Mouse (Mus musculus): ENCODE data around the gene Rbfox1. TPM values are rescaled to one million over a fixed set of nuclear protein-coding genes. Genes with fewer than 3 reads are reported as not detected.

The Rbfox1 gene
- total RNA-seq, 2 experiments from 2014 or later: 120 to 127 TPM

DNA sequence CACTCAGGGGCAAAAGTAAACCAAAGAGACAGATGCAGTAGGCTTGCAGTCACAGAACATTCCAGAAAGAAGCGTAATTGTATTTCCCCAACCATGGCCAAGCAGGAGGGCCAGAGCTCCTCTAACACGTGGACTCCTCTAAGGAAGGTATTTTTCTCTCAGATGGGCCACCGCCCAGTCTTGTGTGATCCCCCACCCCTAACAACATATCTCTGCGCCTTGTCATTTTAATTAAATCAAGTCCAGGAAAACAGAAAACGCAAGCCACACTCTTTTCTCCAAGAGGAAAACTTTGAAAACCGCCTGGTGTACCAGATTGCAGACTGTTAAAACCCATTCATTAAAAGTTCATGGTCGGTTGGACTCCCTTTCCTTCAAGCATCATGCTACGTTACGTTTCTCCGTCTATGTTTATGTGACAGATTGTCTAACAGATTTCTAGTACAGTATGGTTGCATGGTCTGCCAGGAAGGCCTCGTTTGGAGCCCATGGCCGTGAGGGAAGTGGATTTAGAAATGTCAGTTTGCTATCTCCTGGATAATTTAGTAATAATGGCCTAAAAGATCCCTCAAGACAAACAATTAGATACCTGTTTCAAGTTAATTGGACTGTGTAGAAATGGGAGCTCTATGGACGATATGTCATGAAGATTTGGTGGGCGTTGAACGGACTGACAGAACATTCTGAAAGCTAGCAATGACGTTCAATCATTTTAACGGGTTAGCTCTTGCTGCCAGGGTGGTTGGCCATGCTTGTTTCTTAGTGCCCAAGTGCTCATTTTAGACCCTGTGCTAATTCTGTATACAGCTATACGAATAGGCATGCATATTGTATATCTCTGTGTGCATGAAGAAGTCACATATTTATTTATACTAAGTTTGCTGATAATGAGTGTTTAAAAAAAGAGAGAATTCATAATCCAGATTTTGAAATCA, 425.9 kb downstream of the Rbfox1 start:
- intact Hi-C loops (cut with DNase I; ENCODE audit: low total_unique reads): no loop called here
- DNase-seq: no peak

DNA sequence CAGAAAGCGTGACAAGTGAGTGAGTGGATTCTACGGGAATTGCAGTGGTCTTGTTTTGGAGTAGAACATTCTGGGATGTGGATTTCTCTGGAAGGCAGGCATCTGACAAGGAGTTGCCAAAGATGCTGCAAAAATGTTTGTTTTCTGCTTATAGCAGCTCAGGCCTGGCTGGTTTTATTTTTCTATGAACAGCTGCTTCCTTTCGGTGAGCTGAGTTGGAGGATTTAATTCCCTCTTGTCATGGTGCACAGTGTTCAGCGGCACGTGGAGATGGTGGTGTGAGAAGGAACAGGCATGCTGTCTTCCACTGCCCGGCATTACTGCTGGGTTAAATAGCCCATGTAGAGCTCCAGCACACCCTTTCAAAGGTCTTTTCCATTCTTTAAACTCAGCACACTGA, 428.5 kb downstream of the Rbfox1 start:
- intact Hi-C loops (cut with DNase I; ENCODE audit: low total_unique reads): no loop called here
- DNase-seq: no peak

DNA sequence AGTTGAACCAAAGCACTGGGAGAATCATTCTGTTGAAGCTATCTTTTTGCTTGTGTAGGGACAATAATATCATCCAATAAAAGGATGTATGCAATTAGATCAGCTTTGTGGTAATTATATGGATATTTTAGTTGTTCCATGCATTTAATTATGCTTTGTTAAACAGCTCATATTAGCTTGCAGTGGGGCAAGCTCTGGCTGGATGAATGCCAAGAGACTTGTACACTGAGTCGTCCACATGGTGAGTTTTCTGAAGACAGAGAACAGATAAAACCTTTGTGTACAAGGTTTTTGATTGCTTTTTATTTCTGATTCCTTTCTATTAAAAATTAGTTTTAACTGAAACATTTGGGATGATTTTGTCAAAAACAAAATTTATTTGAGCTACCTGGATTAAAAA, 439.7 kb downstream of the Rbfox1 start:
- intact Hi-C loops (cut with DNase I; ENCODE audit: low total_unique reads): no loop called here
- DNase-seq: no peak

DNA sequence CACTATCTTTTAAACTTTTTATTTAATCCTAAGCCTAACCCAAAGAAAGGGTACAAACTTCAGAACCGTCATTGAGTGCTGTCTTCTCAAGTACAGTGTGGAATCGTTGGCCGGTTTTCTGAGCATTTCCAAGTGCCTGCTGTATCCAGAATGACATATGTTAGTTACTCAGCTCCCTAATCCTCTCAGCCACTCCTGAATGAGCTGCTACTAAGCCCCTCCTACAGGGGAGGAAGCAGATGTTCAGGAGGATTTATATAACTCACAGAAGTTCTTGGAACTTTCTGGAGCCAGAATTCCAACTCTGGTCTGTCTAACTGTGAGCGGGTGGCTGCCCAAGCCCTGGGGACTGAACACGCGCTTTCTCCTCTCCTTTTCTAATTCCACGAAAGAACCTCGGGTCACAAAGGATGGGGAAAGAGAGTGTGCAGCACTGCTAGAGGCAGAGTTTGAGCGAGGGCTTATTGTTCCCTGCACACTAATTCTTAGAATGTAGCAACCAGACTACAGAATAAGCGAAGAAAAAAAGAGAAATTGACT, 446.3 kb downstream of the Rbfox1 start:
- DNase-seq: no peak

DNA sequence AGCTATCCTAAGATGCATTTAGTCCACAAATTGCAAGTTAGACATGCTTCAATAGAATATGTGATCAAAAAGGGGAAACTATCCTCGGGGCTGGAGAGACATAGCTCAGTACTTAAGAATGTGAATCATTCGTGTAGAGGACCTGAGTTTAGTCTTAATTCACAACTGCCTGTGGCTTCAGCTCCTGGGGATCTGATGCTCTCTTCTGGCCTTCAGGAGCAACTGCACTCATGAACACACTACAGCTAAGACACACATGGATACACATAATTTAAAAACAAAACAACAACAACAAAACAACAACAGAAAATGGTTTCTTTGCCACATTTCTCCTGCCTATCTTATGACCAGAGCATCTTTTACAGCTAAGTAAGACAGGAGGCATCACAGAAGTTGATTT, 448.1 kb downstream of the Rbfox1 start:
- DNase-seq: no peak
- intact Hi-C loops (cut with DNase I; ENCODE audit: low total_unique reads): no loop called here

More for the DNA sequence above, 446.3 kb downstream of the Rbfox1 start:
- intact Hi-C loops (cut with DNase I; ENCODE audit: low total_unique reads): no loop called here

DNA sequence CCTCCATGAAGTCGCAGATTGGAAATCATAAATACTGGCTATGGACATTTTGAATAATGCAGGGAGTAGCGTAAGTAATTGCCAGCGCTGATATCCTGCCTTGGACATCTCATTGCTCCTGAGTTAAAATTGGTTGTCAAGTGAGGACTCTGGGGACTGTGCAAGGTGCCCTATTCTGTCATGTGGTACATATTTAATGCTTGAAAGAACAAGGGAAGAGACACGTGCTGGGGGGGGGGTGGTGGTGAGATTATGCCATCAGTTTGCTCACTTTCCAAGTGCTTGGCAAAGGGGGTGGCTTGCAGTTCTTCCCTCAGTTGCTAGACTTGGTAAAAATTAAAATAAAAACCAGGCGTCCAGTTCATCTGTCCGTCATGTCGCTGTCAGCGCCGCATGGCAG, 462.9 kb downstream of the Rbfox1 start:
- intact Hi-C loops (cut with DNase I; ENCODE audit: low total_unique reads): no loop called here
- DNase-seq: no peak

DNA sequence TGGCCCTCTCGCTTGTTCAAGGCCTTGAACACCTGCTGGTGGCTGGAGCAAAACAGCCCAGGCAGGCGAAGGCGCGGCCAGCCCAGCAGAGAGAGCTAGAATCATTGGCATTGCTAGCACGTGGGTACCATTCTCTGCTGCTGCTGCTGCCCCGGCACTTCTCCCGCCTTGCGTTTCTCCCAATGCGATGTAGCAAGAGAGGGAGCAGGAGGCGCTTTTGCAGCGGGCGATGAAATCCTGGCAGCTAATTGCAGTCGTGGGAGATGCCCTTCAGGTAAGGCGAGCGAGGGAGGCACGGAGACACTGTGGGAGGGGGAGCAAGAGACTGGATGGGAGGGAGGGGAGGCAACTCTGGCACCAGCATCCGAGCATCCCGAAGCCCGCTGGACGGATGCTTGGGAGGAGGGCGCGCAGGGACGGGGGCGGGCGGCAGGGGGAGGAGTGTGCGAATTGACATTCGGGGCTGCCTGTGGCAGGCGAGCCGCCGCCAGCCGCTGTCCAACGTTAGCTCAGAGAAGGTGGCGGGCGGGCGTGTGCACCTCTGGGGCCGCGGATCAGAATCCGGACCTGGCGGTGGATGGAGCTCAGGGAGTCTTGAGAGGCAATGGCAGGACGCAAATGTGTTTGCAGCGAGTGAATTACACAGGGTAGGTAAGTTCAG, 463.6 kb downstream of the Rbfox1 start:
- intact Hi-C loops (cut with DNase I; ENCODE audit: low total_unique reads): no loop called here

DNA sequence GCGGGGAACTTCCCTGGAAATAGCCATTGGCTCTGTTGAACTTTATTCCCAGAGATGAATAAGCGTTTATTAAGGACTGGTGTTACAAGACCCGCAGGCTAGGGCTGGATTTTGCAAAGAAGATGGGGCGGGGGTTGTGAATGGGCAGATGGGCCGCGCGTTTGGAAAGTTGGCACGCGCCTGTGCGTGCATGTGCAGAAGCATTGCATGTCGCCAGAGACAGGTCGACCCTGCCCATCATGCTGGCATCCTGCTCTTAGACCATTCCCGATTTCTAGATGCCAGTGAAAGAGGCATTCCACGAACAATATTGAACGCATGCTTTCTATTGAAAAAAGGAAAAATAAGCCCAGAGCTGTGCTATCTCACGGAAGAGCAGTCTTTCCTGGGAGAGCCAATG, 464.2 kb downstream of the Rbfox1 start:
- no peak for DNase-seq
- intact Hi-C loops (cut with DNase I; ENCODE audit: low total_unique reads): no loop called here

More for the DNA sequence above, 463.6 kb downstream of the Rbfox1 start:
- DNase-seq: no peak

DNA sequence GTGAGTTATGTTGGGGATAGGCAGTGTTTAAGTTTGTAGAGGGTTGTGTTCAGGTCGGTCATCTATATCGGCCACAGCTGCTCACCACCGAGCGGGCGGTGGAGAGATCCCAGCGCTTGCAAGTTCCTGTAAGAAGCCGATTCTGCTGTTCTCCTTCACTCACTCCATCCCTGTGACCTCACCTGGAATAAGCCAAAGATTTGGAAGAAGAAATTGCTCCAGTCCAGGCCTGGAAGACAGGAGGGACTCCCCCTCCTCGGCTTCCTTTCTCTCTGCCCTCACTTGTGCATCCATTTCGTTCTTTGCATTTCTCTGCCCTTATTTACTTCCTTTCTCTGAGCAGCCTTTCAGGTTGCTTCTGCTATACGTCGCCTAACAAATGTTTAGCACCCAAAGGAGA, 465.1 kb downstream of the Rbfox1 start:
- intact Hi-C loops (cut with DNase I; ENCODE audit: low total_unique reads): no loop called here
- DNase-seq: no peak

DNA sequence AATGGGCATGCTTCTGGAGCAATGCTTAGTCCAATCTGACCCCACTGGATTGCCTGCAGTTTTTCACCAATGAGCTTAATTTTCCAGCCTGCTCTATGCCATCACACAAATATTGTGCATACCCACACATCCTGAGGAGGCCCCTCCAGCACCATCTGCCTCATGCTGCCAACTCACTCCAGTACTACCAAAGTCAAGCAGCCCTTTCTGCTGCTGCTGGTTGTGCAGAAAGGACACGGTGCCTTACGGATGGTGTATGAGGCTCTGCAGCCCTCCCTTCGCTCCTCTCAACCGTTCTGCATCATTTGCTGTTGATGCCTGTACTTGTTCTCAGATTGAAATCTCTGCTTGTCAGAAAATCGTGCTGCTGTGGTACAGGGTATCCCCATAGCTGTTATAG, 468.0 kb downstream of the Rbfox1 start:
- intact Hi-C loops (cut with DNase I; ENCODE audit: low total_unique reads): no loop called here
- no peak for DNase-seq

DNA sequence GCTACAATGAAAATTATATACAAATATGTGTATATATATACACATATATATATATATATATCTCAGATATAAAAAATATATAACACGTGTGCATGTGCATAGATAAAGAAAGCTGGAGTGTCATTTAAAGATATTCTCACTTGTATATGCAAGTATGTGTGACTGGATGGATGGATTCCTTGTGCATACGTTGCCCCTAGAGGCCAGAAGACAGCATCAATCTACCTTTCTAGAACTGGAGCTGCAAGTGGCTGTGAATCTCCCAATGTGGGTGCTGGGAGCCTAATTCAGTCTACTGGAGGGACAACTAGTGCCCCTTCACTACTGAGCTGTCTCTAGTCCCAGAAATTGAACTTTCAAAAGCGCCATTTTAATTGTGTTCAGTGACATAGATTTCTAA, 471.8 kb downstream of the Rbfox1 start:
- DNase-seq: no peak
- intact Hi-C loops (cut with DNase I; ENCODE audit: low total_unique reads): no loop called here

DNA sequence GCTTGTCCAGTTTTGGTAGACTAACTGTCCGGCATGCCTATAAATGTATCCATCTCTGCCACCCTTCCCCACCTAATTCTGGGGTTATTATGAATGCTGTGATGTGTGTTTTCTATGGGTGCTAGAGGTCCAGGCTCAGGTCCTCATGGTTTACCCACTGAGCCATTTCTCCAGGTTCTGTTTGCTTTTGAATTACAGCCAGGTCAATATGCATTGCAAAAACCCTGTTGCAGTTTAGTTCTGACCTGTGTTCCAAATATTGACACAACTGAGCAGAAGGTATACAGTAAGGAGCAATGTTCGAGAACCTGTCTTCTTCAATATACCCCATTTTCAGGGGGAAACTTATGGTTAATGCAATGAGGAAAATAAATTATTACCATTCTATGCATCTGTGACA, 480.6 kb downstream of the Rbfox1 start:
- intact Hi-C loops (cut with DNase I; ENCODE audit: low total_unique reads): no loop called here
- no peak for DNase-seq

DNA sequence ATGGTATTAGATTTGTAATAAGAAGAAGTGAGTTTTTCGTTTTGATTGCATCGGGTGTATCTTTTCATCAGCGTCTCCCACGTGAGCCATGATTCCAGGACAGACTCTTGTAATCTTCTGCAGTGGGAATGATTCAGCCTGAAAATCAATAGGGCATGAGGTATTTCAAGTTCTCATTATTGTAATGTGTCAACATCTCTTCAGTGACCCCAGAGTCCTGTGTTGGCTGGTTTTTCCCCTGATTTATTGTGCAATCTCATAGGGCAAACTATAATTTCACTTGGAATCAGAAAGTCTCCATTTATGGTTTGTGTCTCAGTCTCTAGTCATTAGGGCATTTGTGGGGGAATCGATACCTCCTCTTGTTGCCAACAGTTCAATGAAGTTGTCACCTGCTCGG, 481.5 kb downstream of the Rbfox1 start:
- DNase-seq: no peak
- intact Hi-C loops (cut with DNase I; ENCODE audit: low total_unique reads): no loop called here

DNA sequence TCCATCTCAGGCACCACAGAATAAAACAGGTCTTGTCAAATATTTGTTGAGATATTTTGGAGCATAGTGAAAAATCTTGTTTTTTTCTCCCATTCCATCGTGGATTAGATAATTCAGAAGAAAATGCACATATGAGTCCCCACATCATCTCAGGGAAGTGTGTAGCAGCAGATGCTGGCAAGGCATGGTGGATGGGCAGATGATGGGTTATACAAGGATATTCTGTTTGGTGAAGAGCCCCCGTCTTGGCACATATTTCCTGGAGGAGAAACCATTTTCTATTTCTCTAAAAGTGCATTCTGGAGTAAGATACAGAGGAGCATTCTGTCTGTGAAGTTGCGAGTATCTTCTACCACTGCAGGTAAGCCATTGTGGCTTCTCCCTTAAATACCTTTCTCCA, 495.8 kb downstream of the Rbfox1 start:
- DNase-seq: no peak
- intact Hi-C loops (cut with DNase I; ENCODE audit: low total_unique reads): no loop called here

DNA sequence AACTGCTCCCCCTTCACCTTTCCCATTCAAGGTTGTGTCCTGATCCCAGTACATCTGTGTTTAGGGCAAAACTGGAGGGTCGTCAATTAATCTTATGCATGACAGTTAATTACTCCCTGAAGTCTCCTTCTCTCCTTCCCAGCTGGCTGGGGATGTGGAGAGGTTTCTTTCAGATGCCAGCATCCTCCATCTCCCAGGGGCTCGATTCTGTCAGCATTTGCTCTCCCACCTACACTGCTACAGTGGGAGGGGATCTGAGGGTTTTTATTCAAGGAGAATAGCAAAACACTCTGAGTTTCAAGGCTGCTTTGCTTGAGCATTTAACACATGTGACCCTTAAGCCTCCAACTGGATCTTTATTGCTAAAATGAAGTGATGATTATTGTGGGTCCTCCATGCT, 496.4 kb downstream of the Rbfox1 start:
- intact Hi-C loops (cut with DNase I; ENCODE audit: low total_unique reads): no loop called here
- no peak for DNase-seq

DNA sequence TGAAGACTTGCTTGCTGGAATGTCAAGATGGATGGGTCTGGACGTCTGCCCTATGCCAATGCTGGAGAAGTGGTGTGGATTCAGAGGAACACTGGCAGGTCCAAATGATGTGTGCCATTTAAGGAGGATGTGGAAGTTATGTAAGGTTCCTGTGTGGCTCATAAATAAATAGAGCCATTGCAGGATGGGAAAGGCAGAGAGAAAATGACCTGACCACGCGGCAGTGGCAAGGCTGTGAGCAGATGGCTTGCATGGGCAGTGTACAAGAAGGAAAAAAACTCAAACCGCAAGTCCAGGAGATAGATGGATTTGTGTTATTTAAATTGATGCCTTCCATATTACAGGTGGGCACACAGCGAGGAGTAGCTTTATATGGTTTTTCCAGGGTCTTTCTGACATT, 497.6 kb downstream of the Rbfox1 start:
- intact Hi-C loops (cut with DNase I; ENCODE audit: low total_unique reads): no loop called here
- DNase-seq: no peak

DNA sequence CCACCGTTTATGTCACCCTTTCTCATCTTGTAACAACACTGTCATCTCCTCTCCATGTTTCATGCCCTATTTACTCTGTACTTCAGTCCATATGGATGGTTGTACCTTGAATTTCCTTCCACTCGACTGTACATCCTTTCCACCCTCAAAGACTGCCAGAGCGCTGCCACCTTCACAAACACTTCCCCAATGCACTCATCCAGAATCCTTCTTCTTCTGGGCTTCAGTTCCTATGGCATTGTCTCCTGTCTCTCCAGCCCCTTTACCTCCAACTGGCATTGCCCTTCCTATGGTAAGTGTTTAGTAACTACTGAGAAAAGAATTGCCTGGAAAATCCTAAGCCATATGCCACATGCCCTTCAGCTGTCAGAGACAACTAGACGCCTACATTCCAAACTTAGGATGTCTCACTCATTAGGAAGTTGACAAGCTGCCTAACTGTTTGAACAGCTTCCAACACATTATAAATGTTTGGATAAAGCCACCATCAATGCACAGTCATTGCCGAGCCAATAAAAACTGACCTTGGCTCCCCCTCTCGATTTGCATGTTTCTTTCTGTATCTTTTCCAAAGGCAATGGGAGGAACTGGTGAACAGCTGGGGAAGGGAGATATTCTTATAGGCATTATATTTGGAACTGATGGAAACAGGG, 505.2 kb downstream of the Rbfox1 start:
- intact Hi-C loops (cut with DNase I; ENCODE audit: low total_unique reads): no loop called here
- no peak for DNase-seq

DNA sequence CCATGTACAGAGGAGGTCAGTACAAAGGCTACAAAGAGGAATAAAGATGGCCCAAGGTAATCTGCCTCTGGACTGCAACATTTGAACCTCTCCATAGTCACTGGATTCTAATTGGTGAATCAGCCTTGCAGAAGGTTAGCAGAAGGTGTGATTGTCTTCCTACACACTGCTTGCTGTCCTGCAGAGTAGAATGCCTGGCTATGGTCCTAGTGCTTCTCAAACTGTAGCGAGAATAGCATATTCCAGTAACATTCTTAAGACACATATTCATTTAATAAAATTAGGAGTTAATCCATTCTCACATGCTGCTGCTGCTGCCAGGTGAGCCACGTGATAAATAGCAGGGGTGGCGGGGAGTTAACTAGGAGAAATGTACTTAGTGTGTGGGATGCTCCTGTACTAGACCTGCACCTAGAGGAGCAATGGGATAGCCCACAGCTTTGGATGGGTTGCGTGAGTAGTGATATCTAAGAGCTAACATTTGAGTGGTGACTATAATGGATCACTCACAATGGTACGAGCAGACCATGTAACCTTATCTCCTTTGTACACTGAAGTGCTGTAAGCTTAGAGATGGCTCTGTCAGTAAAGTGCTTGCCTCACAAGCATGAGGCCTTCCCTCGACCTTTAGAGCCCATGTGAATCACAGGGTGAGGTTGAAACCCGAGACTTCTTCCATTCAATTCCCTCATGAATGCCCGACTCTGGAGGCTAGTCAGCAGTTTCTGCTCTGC, 511.7 kb downstream of the Rbfox1 start:
- intact Hi-C loops (cut with DNase I; ENCODE audit: low total_unique reads): no loop called here
- DNase-seq: no peak

DNA sequence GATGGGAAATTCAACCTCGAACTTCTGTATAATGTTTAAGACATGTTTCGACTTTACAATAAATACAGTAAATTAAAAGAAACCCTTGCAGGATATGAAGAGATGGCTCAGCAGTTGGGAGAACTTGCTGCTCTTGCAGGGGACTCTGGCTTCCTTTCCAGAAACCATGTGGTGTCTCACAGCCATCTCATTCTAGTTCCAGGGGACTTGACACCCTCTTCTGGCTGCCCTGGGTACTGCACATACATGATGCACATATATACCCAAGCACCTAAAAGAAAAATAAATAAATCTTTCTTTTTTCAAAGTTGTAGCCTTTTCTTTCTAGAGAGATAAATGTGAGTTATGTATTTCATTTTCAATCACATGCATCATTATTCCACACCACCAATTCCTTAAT, 512.5 kb downstream of the Rbfox1 start:
- no peak for DNase-seq
- intact Hi-C loops (cut with DNase I; ENCODE audit: low total_unique reads): no loop called here

DNA sequence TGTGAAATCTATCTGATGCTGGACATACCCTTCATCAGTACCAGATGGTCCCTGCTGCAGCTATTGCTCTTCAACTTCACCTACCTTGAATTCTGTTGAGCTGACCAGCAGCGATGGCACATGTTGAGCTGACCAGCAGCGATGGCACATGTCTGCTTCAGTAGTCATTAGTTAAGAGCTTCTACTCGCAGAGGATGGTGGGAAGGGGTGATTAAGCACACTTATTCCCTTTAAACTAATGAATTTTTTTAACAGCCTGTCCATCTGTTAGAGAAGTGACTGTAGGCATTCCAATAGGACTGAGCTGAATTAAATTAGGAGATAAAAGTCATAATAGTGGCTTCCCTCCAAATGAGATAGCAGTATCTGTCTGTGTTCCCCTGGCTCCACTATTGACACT, 517.7 kb downstream of the Rbfox1 start:
- intact Hi-C loops (cut with DNase I; ENCODE audit: low total_unique reads): no loop called here
- no peak for DNase-seq
